Mouse (Mus musculus) adrenal gland, adult 8-10 months (tissue): ENCODE measurements at regions not wholly inside any gene's neighbourhood (a gene's known extent, or its start where the extent isn't known, plus 50 kb on each side); places are given as distances from the start of the nearest gene placed in this dataset.

Experiments
- DNase-seq: peaks from one replicate; pipeline ENCODE4 v3.0.0; 2022

DNA sequence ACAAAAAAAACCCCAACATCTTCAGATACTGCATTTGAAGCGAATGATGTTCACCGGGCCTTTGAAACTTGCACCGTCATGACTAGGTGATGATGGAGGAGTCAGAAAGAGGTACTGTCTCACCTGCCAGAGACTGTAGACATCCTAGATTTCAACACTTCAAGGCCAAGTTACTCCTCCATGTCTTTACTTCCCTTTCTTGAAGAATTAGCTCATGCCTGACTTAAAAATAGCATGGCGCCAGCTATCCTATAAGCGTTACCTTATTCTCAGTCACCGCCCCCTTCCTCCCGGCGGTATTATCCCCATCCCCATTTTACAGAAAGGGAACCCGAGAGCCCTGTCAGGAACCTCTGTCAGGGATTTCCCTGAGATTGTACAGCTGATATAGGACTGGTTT, 374.4 kb upstream of the Gm10131 start:
- no peak for DNase-seq

DNA sequence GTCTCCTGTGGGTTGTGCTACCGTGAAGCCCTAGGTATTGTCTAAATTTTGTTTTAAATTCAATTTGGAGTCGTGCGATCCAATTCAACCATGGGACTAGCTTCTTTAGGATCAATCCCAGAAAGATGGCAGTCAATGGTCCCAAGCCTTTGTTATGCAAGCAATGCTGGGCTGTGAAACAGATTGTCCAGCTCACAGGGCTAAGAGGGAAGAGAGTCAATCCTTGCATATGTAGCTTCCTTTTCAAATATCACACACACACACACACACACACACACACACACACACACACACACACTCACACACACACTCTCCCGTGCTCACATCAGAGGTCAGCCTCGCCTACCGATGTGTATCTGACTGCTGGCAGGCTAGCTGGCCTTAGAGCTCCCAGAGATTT, 373.8 kb upstream of the Gm10131 start:
- DNase-seq: no peak

DNA sequence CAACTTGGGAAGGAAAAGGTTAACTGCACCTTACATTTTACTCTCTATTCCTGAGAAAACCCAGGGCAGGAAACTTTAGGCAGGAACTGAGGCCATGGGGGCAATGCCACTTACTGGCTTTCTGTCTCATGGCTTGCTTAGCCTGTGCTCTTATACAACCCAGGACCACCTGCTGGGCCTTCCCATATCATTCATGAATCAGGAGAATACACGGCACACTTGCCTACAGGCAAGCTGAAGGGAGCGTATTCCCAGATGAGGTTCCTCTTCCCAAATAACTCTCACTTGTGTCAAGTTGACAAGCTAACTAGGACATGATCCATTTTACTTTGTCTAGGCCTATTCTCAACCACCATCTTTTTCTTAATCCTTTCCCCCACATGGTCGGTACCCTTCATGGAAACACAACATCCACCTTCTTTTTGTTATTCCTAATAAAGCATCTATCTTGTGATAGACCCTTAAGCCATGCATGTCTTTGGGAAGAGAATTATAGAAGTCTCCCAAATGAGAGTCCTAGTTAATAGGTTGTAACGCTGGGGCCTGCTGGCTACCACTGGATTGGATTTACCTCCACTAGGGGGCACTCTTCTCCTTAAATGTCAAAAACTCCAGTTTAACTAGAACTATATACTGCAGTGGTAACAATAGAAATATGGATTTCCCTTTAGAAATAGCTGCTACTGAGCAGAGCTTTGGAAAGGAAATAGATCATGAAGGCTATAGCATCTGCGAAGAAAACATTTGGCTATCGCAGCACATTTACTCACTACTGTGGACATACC, 373.2 kb upstream of the Gm10131 start:
- DNase-seq: no peak

DNA sequence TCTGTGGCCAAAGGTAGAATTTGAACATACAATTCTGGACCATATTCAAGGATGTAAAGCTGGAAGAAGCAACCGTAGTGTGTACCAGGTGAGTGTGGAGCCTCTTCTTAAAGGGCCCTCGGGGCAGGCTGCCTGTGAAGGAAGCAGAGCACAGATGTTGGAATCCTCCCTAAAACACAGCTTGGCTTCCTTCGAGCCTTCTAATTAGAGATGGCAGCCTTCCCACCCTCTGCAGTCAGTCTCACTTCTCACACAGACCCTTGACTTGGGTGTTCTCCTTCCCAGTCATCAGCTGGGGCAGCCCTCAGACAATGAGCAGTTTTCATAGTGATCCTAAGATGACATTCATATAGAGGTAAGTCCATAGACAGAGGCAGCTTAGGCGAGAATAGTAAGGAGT, 371.7 kb upstream of the Gm10131 start:
- no peak for DNase-seq

DNA sequence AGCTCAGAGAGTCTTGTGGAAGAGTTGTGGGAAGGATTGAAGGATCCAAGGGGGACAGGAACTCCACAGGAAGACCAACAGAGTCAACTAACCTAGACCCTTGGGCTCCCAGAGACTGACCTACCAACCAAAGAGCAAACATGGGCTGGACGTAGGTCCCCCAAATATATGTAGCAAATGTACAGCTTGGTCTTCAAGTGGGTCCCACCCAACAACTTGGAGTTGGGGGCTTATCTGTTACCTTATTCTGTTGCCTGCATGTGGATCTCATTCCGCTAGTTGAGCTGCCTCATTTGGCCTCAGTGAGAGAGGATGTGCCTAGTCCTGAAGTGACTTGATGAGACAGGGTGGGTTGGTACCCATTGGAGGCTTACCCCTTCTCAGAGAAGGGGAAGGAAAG, 371.1 kb upstream of the Gm10131 start:
- no peak for DNase-seq

DNA sequence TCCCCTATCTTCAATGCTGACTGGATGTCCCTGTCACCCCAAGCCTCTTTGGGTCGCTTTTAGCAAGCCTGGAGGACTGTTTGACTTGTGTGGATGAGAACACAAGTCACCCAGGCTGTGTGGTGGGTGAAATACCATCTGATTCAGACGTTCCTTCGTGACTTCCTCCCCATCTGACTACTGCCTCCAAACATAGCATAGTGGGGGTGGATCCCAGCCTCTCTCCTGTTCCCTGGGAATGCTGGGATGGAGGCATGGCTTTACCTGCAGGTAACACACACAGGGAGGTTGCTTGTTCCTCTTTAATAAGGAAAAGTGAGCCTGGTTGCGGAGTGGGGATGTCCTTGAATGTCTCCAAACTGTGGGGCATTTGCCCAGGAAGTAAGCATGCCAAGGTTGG, 369.0 kb upstream of the Gm10131 start:
- no peak for DNase-seq

DNA sequence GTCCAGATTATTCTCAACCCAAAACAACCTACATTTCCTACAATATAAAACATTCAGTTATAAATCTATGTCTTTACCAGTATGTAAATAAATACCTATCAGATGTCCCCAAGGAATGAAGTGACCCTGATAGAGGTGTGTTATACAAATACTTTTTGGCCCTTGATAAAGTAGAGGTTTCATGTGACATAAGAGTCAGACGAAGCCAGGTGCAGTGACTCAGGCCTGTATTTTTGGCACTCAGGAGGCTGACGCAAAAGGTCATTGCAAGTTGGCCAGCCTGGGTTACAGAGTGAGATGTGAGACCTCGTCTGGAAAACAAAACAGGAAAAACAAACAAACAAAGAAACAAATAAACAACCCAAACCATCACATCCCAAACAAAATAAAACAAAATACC, 367.4 kb upstream of the Gm10131 start:
- no peak for DNase-seq

DNA sequence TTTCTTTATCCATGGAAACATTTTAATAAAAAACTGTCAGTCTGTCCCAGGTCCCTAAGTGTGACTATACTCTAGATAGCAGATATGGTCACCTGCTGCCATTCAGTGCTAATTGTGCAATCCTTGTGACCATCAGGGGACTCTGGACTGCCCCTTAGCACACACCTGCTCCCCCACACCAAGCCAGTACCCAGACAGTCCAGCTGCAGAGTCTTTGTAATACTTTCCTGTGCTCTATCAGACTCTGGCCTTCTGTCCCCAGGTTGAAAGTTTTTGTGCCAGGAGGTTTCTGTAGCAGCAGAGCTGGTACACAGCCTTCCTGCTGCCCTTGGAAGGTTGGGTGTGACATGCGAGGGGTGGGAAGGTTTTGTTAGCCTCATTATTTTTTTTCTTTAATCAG, 366.9 kb upstream of the Gm10131 start:
- no peak for DNase-seq

DNA sequence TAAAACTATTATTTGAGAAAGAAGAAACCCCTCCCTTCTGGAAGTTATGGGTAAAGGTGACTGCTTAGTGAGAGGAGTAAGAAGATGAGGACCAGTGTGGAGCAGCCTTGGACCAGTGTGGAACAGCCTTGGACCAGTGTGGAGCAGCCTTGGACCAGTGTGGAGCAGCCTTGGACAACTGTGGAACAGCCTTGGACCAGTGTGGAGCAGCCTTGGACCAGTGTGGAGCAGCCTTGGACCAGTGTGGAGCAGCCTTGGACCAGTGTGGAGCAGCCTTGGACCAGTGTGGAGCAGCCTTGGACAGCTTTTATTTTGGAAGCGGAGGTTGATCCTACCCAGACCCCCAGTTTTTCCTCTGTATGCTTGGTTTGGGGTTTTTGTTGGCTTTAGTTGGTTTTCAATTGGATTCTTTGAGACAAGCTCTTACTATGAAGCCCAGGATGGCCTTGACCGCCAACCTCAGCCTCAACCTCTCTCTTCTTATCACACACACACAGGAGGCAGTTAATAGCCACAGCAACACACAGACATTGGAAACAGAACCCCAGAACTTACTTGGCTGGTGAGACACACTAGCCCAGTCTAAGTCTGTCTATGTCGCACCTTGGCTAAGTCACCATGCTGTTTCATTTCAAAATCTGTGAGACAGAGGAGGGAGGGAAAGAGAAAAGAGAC, 364.7 kb upstream of the Gm10131 start:
- DNase-seq: peak; percentile 42

DNA sequence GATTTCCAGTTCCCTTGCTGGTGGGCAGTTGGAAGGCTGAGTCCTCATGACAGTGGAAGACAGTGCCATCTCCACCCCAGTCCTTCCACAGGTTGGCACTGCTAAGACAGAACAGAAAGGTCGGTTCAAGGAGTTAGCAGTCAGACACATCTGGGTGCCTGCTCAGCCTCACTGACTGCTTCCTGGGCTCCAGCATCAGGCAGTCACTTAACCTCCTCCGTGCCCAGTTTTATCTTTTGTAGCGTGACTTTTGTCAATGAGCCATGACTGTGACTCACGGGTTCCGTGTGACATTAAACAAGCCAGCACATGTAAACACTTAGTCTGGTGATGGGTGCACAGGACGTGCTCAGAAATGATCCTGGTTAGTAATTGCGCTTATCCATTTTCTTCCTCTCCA, 363.1 kb upstream of the Gm10131 start:
- no peak for DNase-seq

DNA sequence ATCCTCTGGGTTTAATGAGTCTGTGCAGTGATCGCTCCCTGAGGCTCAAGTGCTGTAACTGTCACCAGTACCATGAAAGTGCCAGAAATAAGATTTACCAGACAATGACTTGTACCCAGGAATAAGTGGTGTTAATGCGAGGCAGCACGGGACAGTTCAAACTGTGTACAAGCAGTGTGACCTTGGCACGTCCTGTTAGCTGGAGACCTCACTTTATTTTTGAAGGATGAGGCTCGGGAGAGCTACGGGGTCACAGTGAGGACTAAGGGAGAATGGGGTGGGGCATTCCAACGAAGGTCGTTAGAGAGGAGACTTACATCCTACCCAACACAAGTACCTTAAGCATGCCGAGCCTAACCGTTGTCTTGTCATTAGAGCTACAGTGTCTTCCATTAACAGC, 362.2 kb upstream of the Gm10131 start:
- no peak for DNase-seq

DNA sequence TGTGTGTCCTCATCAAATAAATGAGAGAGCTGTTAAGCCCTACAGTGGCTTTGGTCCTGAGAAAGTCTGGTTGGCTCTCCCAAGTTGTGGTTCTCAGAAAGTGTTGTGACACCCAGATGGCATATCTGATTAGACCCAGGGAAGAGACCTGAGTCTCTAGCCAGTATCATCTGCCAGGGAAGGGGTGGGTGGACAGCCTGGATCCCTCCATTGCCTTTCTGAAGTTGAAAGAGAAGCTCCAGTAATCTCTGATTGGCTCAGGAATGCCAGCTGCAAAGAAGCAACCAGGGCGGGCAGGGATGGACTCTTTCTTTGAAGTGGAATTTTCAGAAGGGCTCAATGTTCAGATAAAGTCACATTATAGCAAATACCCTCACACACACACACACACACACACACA, 361.8 kb upstream of the Gm10131 start:
- DNase-seq: no peak

DNA sequence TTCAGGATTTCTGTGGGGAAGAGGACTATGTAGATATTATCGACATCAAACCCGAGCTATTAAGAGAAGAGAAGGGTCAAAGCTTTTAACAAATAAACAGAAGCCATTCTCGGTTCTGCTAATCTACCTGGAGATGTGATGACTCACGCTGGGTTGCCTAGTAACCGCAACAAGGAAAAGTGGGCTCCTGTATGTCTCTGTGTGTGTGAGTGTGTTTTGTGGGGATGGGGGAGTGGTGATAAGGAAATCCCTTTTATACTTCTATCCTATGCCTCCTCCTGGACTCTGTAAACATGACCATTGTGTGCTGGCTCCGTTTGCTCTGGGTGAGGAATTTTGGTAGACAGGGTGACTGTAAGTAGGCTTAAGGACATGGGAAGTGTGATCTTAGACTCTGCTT, 361.3 kb upstream of the Gm10131 start:
- DNase-seq: no peak

DNA sequence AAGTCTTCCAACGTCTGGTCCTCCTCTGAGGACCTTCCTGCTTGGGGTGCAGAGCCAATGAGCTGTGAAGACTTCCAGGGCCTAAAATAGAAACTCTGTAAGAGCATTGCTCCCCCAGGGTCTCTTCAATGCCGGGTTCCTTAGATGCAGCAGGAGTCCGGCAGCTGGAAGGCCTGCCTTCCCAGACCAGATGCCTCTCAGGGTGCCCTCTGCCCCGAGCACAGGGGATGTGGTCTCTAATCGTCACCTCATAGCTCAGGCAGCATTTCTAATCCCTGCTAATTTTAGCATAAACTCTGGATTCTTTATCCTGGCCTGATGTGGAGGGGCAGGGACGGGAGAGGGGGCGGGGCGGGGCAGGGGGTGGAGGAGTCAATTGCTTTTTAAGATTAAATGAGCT, 360.9 kb upstream of the Gm10131 start:
- DNase-seq: no peak

DNA sequence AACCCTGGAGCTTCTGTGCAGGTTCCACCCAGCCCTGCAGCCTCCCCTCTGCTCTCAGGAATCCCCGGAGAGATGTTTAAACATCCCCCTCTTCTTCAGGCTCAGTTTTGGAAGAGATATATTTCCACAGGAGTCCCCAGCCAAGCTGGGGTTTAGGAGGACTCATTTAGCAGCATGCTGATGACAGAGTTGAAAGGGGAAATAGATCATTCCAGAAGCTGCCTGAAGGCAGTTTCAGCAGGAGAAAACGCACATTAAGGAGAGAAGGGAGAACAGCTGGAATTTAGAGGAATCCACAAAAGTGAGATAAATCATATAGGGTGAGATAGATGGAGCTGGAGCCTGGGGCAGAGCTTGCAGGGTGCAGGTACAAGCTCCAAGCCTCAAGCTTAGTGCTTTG, 357.6 kb upstream of the Gm10131 start:
- DNase-seq: no peak

DNA sequence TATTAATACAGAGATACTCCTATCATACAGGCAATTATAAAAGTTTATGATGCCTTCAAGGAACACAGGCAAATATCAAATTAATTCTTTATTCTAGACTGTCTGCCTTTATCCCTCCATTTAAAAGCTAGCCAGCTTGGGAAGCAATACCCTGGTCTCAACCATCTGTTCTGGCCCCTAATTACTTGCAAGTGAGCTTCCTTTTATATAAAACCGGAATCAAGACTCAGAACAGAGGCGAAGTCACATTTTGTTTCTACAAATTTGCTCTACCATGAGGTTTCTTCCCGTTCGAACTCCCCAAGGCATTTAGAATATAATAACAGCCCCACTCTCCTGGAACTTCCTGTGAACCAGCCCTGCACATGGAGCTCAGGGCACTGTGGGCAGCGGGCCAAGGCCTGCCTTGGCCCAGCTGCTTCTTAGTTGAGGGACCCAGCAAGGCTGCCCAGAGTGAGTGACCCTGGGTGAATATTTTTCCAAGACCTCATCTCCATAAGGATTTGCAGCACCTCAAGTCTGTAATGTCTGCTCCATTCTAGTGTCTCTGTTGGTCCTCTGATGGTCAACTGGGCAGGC, 355.3 kb upstream of the Gm10131 start:
- no peak for DNase-seq

DNA sequence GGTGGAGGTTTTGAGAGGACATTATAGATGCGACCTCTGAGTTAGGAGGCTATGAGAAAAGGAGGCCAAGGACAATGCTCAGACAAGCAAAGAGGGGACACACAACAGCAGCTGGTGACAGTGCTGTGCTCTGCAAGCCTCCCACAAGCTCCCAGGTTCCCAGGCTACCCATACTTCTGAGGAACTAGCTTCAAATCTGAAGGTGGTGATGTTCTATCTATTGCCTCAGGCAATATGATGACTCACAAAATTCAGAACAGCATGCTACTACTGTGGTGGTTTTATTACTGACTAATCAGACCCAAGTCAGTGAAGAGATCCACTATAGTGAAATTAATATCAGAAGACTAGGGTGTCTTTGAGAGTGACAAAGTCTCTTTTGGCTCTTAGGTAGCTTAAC, 353.9 kb upstream of the Gm10131 start:
- DNase-seq: no peak

DNA sequence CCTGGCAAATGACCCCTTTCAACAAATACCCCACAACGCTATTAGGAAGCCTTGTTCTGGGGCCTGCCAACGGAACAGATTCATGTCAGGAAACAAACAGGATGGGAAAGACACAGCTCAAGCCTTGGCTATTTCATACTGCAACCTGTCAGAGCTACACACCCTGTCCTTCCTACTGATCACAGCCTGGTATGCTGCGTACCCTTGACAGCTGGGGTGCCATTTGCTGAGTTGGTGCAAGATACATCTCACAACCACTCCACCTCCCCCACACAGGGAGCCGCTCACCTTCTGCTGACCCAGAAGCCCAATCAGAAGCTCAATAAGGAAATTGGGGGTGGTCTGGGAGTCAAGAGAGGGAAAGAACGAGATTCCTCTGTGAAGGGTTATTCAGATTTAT, 350.7 kb upstream of the Gm10131 start:
- DNase-seq: no peak

DNA sequence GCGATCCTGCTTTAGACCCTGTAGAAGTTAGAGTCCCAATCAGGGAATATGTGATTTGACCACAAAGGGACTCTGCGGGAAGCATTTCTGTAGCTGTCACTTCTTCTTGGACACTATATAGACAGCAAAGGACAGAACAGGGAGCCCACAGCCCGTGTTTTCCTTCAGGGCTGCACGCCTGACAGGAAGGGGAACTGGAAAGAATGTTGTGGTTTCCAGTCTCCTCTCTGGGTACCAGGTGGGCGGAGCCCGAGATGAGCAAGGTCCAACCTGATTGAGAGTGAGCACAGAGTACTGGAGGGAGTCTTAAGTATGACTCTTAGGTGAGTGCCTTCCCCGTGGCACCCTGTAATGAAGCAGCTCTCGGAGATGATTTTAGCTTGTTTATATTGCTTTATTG, 346.8 kb upstream of the Gm10131 start:
- DNase-seq: no peak

DNA sequence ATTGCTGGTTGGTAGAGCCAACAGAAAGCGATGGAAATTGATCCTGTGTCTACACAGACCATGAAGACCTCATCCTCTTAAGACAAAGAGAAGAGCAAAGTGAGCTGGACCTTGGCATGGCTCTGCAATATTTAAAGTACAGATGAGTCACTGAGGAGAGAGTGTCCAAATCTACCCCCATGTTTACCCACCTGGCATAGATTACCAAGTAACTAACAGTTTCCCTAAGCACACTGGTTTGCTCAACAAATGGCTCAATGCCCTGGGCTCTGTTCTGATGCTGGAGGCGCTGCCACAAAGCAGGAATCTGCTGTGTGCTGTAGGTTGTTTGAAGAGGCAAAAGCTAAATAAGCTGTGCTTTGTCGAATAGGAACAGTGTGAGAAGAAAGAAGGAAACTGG, 345.0 kb upstream of the Gm10131 start:
- DNase-seq: no peak

DNA sequence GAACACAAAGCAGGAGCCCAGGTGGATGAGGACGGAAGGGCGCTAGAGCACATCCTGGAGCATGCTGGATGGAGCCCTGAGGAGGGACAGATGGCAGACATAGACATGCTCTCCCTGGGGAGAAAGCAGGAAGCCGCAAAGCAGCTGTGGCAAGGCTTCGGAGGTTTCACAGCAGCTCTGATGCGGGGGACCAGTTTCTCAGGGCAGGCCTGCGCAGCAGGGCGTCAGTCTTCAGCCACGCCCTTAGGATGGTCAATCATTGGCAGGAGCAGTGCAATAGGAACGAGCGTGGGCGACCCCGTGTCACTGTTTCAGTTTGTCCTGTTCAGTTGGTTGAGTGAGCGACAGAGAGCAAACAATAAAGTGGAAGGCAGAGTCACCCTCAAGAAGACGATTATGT, 343.8 kb upstream of the Gm10131 start:
- no peak for DNase-seq

DNA sequence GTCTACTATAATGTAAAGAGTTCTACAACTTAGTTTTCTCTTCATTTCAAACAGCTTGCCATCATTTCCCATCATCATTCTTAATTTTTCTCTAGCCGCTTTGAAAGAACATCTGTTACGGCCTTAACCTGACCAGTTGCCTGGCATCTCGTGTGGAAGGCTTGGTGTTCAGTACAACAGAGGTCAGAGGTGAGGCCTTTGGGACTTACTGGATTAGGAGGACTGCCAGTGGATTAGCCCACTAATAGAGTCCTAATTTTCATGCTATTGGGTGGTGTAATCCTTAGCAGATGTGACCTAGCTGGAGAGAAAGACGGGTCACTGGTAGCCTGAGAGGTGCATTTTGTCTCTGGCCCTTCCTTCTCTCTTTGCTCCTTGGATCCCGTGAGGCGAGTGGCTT, 341.3 kb upstream of the Gm10131 start:
- no peak for DNase-seq

DNA sequence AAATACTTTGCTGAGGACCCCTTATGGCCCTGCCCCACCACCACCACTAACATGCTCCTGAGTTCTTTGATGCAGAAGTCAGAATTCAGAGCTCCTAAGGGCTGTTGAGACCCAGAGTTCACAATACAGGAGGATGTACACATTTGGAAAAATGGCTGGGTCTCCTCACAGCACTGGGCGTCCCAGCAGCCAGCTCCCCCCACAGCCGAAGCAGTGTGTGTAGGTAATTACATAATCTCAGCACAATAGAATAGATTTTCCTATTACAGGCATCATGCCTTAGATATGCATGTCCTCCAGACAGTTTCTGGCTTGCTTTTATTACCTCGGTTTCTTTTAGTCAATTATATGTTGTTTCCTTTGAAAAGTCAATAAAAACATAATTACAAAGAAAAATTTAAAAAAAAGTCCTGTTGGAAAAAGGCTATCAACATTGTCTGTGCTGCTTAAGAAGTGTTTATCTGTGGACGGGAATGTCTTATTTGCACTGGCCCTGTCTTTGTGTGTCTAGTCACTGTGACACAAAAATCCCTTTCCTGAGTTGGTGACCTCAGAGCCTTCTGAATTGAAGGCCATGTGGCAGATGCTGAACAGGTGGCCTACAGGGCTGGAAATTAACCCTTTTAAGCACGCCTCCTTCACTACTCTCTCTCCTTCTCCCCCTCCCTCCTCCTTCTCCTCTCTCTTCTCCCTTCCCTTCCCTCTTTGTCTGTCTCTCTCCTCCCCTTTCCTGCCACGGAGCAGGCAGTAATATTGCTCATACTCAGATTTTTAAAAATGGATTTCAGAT, 339.9 kb upstream of the Gm10131 start:
- DNase-seq: no peak
